Mouse (Mus musculus) lung, embryonic 14.5 days (tissue): ENCODE measurements around the gene Cables2. TPM values are rescaled to one million over a fixed set of nuclear protein-coding genes. Genes with fewer than 3 reads are reported as not detected.

Experiments
- ATAC-seq: fragments of 200-750 bp; cut with Nextera tagmentation; 2 replicates; pipeline ENCODE4 v1.8.0; 2017; ENCODE audit warnings: mild to moderate bottlenecking, moderate TSS enrichment, moderate library complexity; ENCODE audit not compliant: insufficient read depth
- DNase-seq: peaks from one replicate; pipeline ENCODE4 v3.0.0-alpha.2; 2015
- H3K27ac ChIP-seq: fragments of 300-500 bp; sonication (generic); 2 replicates; pipeline ENCODE4 v1.5.1; 2014; ENCODE audit warnings: low read depth, mild to moderate bottlenecking, moderate library complexity
- H3K27me3 ChIP-seq: fragments of 300-500 bp; sonication (generic); 2 replicates; pipeline ENCODE4 v1.6.1; 2014; ENCODE audit warnings: low read length, control low read depth; ENCODE audit not compliant: insufficient read depth
- H3K36me3 ChIP-seq: fragments of 300-500 bp; sonication (generic); 2 replicates; pipeline ENCODE4 v1.6.1; 2014; ENCODE audit warnings: control low read depth; ENCODE audit not compliant: insufficient read depth
- H3K4me1 ChIP-seq: fragments of 300-500 bp; sonication (generic); 2 replicates; pipeline ENCODE4 v1.6.1; 2014; ENCODE audit warnings: antibody characterized with exemption, control low read depth; ENCODE audit not compliant: insufficient read depth
- H3K4me2 ChIP-seq: fragments of 300-500 bp; sonication (generic); 2 replicates; pipeline ENCODE4 v1.6.1; 2014; ENCODE audit warnings: mild to moderate bottlenecking
- H3K4me3 ChIP-seq: fragments of 300-500 bp; sonication (generic); 2 replicates; pipeline ENCODE4 v1.5.1; 2014; ENCODE audit warnings: low read depth, low read length
- H3K9ac ChIP-seq: fragments of 300-500 bp; sonication (generic); 2 replicates; pipeline ENCODE4 v1.6.1; 2014
- H3K9me3 ChIP-seq: fragments of 300-500 bp; sonication (generic); 2 replicates; pipeline ENCODE4 v1.6.1; 2016; ENCODE audit warnings: low read depth, low read length, control low read depth
- CTCF ChIP-seq: IDR thresholded peaks from 2 replicates; pipeline ENCODE4 v1.5.1; 2016; ENCODE audit warnings: antibody characterized with exemption, low read depth
- WGBS: fragments of 180-500 bp; shearing (Covaris S2); extraction: QIAGEN DNeasy Blood & Tissue Kit; methylation state at CpG from one replicate; pipeline ENCODE4 v1.1.7; 2014; 5-methylcytosine and 5-hydroxymethylcytosine counted together
- polyA plus RNA-seq: library from polyadenylated mRNA; unstranded; fragments of >200 nt; fragmentation: Nextera tagmentation; extraction: Ambion mirVana; gene quantifications from 2 replicates; pipeline ENCODE4 v1.2.1, GENCODE M21; 2014

The Cables2 gene
- polyA plus RNA-seq, 1 experiment from 2014 or later: 25.6 TPM

DNA sequence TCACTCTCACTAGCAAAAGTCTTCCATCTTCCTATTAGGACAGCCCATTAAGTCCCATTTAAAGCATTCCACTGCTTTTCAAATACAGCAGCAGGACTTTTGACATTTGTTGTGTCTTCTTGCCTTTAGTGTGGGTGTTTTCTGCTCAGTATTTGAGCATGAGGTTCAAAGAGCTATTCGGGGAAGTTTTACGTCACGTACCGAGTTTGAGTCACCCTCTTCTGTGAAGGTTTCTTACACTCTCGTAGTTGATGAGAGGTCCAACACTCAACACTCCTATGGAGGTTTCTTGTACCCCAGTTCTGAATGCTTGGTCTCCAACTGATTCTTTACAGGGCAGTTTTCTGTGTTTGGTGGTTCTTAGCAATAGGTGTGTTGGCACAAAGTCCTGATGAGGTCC, 25.4 kb downstream of the Cables2 start:
- no peak for TF ChIP-seq CTCF
- H3K9me3 ChIP-seq: no peaks in the 10 kb centered on the region
- DNase-seq (no peak), ATAC-seq (no peak)
- no peaks in the 10 kb centered on the region for H3K27me3 ChIP-seq
- H3K27ac ChIP-seq: no peak overlapping the region
- H3K36me3 ChIP-seq: no peaks in the 10 kb centered on the region
- no peak overlapping the region for H3K9ac ChIP-seq
- H3K4me1 ChIP-seq: no peaks in the 10 kb centered on the region
- H3K4me3 ChIP-seq: no peak overlapping the region
- H3K4me2 ChIP-seq: no peak overlapping the region
- WGBS: 80% methylated on average over 5 of the region's 5 CpGs

GRCm38 (mm10) chr2:180243108-180243507, 30.2 kb downstream of the Cables2 start:
- WGBS: 60% methylated on average over 4 of the region's 4 CpGs
- DNase-seq (no peak), ATAC-seq (no peak)
- TF ChIP-seq CTCF: no peak
- Histone ChIP-seq H3K4me3 (no peak overlapping the region), H3K9me3 (no peaks in the 10 kb centered on the region), H3K4me2 (no peak overlapping the region), H3K27ac (no peak overlapping the region), H3K27me3 (no peaks in the 10 kb centered on the region), H3K9ac (no peak overlapping the region), H3K36me3 (no peaks in the 10 kb centered on the region), H3K4me1 (no peaks in the 10 kb centered on the region)

- 52% methylated on average over 5 of the region's 5 CpGs for WGBS
- Histone ChIP-seq H3K36me3 (no peaks in the 10 kb centered on the region), H3K4me2 (no peak overlapping the region), H3K9ac (no peak overlapping the region), H3K4me3 (no peak overlapping the region), H3K4me1 (peaks cover 30% of the 10 kb centered on the region), H3K9me3 (no peaks in the 10 kb centered on the region), H3K27me3 (no peaks in the 10 kb centered on the region), H3K27ac (no peak overlapping the region)
- no peak for DNase-seq
- no peak for TF ChIP-seq CTCF
- no peak for ATAC-seq
Measured at GRCm38 (mm10) chr2:180238591-180238990, 34.7 kb downstream of the Cables2 start.

DNA sequence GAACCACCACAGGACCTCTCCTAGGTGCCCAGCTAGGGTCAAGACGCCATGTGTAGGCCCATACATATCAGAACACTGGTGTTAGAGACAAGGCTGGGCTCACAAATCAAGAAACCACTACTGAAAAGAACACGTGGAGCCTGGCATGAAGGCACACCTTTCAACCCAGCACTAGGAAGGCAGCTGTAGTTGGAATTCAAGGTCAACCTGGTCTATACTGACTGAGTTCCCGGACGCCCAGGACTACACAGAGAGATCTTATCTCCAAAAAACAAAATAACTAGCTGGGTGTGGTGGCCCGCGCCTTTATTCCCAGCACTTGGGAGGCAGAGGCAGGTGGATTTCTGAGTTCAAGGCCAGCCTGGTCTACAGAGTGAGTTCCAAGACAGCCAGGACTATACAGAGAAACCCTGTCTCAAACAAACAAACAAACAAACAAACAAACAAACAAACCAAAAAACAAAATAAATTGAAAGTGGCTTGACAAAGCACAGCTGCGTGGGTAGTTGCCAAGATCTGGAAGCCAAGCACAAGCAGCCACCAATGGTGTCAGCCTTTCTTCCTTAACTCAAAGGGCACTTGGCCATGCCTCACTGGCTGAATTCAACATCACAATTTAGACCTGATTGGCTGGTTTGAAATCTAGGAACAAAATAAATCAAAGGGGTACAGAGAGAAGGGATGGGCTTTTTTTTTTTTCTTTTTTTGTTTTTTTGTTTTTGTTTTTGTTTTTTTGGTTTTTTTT, 35.5 kb downstream of the Cables2 start:
- H3K27me3 ChIP-seq: no peaks in the 10 kb centered on the region
- H3K4me1 ChIP-seq: peaks cover 35% of the 10 kb centered on the region
- DNase-seq (no peak), ATAC-seq (no peak)
- WGBS: 89% methylated on average over 7 of the region's 7 CpGs
- no peak overlapping the region for H3K27ac ChIP-seq
- no peaks in the 10 kb centered on the region for H3K36me3 ChIP-seq
- no peaks in the 10 kb centered on the region for H3K9me3 ChIP-seq
- H3K4me2 ChIP-seq: no peak overlapping the region
- TF ChIP-seq CTCF: no peak
- H3K9ac ChIP-seq: no peak overlapping the region
- H3K4me3 ChIP-seq: no peak overlapping the region

DNA sequence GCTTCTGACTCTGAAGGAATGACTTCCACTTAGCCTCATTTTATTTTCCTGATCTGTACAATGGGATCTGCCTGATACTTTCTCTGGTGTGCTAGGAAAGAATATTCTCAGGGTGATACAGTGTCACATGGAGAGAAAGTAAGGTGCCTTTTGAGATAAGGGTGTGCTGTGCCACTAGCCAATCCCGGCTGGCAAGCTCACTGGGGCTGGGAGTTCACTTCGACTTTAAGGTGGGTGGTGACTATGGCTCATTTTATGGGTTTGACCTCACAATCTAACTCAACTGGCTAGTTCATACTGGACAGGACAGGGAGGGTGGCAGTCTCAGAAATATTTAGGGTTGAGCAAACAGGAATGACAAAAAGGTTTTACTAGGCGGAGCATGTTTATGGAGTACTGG, 36.4 kb downstream of the Cables2 start:
- no peaks in the 10 kb centered on the region for H3K9me3 ChIP-seq
- WGBS: 61% methylated on average over 3 of the region's 3 CpGs
- ATAC-seq (no peak), DNase-seq (no peak)
- no peaks in the 10 kb centered on the region for H3K27me3 ChIP-seq
- no peak overlapping the region for H3K9ac ChIP-seq
- H3K4me3 ChIP-seq: no peak overlapping the region
- no peak overlapping the region for H3K27ac ChIP-seq
- H3K4me1 ChIP-seq: peaks cover 35% of the 10 kb centered on the region
- H3K4me2 ChIP-seq: no peak overlapping the region
- TF ChIP-seq CTCF: no peak
- no peaks in the 10 kb centered on the region for H3K36me3 ChIP-seq

- no peaks in the 10 kb centered on the region for H3K36me3 ChIP-seq
- no peak overlapping the region for H3K4me3 ChIP-seq
- no peak for TF ChIP-seq CTCF
- peak overlapping the region; percentile 93 for H3K27ac ChIP-seq
- H3K9ac ChIP-seq: no peak overlapping the region
- ATAC-seq (no peak), DNase-seq (no peak)
- no peaks in the 10 kb centered on the region for H3K9me3 ChIP-seq
- no peaks in the 10 kb centered on the region for H3K27me3 ChIP-seq
- peaks cover 35% of the 10 kb centered on the region for H3K4me1 ChIP-seq
- no peak overlapping the region for H3K4me2 ChIP-seq
- 42% methylated on average over 2 of the region's 3 CpGs for WGBS
Measured at GRCm38 (mm10) chr2:180236500-180236899, 36.8 kb downstream of the Cables2 start.

GRCm38 (mm10) chr2:180235788-180236187, 37.5 kb downstream of the Cables2 start:
- peaks cover 35% of the 10 kb centered on the region for H3K4me1 ChIP-seq
- no peaks in the 10 kb centered on the region for H3K9me3 ChIP-seq
- whole genome bisulfite sequencing: 65% methylated on average over 4 of the region's 4 CpGs
- no peak for TF ChIP-seq CTCF
- H3K9ac ChIP-seq: no peak overlapping the region; the same call in 1 of the 2 replicates
- H3K27me3 ChIP-seq: no peaks in the 10 kb centered on the region
- peak overlapping the region; percentile 27; the same call in 1 of the 2 replicates for H3K4me2 ChIP-seq
- H3K36me3 ChIP-seq: no peaks in the 10 kb centered on the region
- H3K4me3 ChIP-seq: no peak overlapping the region
- no peak for DNase-seq
- no peak for ATAC-seq
- H3K27ac ChIP-seq: peak overlapping the region; percentile 93
